Mouse (Mus musculus): ENCODE measurements around the gene Gm14151.
A peak's percentile ranks its signal among the peaks of the same experiment; 100 is the strongest.
"Not testable (repeated sequence)": the region's sequence is repeated elsewhere in the genome, so short reads cannot be mapped to it uniquely, and the experiment has no call there.

The Gm14151 gene

GRCm38 (mm10) chr2:151092250-151092649 lies at the start of gene Gm14151:
Gene Gm14151, minus strand, starts transcription at chr2:151092350.
- DNase-seq (ENCODE audit: inconsistent ontology term): not testable (repeated sequence)

- not testable (repeated sequence) for DNase-seq (ENCODE audit: inconsistent ontology term)
Observed at GRCm38 (mm10) chr2:151097945-151098344, 5.8 kb upstream of the Gm14151 start, which contains the start of gene Gm14147. Gene Gm14147, plus strand, starts transcription at chr2:151098245.

- DNase-seq (ENCODE audit: inconsistent ontology term): no peak
Observed at GRCm38 (mm10) chr2:151056637-151057036, 35.5 kb downstream of the Gm14151 start.

GRCm38 (mm10) chr2:151040411-151040810 lies 51.7 kb downstream of the Gm14151 start:
- no peak for DNase-seq (ENCODE audit: inconsistent ontology term)

- no peak for DNase-seq (ENCODE audit: inconsistent ontology term)
Observed at GRCm38 (mm10) chr2:151039726-151040125, 52.4 kb downstream of the Gm14151 start.

GRCm38 (mm10) chr2:151039232-151039695 lies 52.9 kb downstream of the Gm14151 start, which contains the start of the genes Ninl and Nanp:
Gene Ninl, minus strand, starts transcription at chr2:151039382.
Gene Nanp, minus strand, starts transcription at chr2:151039398.
- DNase-seq (ENCODE audit: inconsistent ontology term): peak; percentile 94

- DNase-seq (ENCODE audit: inconsistent ontology term): peak; percentile 72
Observed at GRCm38 (mm10) chr2:151038811-151039222, 53.3 kb downstream of the Gm14151 start.

- DNase-seq (ENCODE audit: inconsistent ontology term): peak; percentile 14
Observed at GRCm38 (mm10) chr2:151037876-151038552, 54.1 kb downstream of the Gm14151 start.

- no peak for DNase-seq (ENCODE audit: inconsistent ontology term)
Observed at GRCm38 (mm10) chr2:151037292-151037691, 54.9 kb downstream of the Gm14151 start.

All from Muller cell, postnatal 12 days (primary cell).